Mouse (Mus musculus) heart, postnatal 10 days (tissue): ENCODE data around the gene Sprr2a3. TPM values are rescaled to one million over a fixed set of nuclear protein-coding genes. Genes with fewer than 3 reads are reported as not detected.
"Not testable (repeated sequence)": the region's sequence is repeated elsewhere in the genome, so short reads cannot be mapped to it uniquely, and the experiment has no call there.

Source experiments
- DNase-seq, 2 experiments: peaks; one replicate each; pipeline ENCODE4 v3.0.0; 2021
- intact Hi-C: fragments of 180-260 bp; cut with DNase I; formaldehyde crosslinking; loops from one replicate; pipeline ENCODE4 v1.15.1; 2025
- total RNA-seq, 2 experiments: library from RNA; stranded (reverse); gene quantifications; 2 replicates each; pipeline ENCODE4 v1.2.3; 2021

The Sprr2a3 gene
- not detected for total RNA-seq

DNA sequence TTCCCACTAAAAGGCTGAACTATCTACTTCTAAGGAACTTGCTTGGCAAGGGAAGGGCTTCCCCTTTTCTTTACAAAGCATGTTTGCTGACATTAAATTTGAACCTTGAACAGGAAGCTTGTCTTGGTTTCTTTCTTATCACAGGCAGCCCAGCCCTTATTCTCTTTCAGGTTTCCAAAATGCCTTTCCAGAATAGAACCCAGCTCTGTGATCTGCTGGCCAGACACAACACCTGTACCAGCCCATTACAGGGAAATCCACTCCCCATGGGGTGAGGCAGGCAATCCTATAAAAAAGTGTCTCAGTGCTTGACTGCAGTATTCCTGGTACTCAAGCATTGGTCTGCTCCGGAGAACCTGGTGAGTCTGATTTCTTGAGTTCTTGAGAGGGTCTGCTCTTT lies at the start of gene Sprr2a3:
Sprr2a3 (plus strand) TSS at position 317 of the 400 bp plus-strand sequence.
- intact Hi-C loops, DNase-seq: not testable (repeated sequence)

DNA sequence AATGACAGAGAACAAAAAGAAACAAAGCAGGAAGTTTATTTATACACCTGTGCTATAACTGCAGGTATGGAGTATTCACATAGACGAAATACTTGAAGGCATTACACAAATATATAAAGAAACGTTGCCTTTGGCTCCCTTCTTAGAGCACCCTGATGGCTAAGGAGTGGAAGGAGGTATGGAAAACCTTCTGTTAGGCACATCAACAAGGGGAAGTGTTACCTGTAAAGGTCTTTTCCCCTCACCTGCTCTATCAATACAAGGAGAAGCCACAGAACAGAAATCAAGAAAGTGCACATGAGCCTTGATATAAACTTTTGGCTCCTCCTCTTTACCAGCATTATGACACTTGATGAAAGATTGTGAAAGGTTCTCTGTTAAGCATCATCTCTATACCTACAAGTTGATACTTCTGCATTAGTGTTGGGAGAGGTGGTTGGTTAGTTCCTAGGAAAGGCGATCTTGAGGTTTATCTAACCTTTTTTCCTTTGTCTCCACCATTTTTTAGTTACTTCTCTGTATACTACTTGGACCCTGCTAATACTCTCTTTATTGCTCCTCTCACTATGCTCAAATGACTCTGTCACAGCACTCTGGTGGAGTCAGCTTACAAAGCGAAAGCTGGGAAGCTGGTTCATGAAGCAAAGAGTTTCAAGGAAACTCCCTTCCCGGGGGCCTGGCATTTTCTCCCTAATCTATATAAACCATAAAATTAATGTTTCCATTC lies 48.6 kb upstream of the Sprr2a3 start:
- DNase-seq, intact Hi-C loops: not testable (repeated sequence)

DNA sequence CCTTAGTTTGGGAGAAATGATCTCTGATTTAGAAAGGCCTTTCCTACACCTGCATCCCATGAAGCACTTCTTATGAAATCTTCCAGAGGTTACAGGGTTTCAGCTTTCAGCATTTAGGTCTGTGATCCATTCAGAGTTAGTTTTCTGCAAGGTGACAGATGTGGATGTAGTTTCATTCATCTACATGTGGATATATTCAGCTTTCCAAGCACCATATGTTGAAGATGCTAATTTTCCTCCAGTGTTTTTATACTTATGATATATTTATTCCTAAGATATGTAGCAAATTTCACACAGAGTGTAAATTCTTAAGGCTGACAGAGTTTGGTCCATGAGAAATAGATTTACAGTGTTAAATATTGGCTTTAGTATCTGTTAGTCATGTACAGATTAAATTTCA lies 46.5 kb upstream of the Sprr2a3 start:
- intact Hi-C loops, DNase-seq: not testable (repeated sequence)

DNA sequence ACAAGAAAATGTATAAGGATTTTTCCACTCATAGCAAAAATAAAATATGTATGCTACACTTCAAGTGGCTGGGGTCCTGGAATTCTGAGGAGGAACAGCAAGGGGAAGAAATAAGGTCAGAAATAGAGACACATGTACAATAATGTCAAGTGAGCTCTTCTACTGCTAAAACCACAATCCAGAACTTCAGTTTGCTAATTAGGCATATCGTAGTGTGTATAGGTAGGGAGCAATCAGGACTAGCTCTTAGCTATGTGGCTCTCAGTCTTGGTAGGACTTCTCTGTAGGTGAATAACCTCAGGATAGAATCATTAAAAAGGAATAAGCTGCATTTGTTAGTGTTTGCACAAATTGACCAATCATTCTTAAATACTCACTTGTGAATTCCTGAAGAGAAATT lies 46.0 kb upstream of the Sprr2a3 start:
- DNase-seq, intact Hi-C loops: not testable (repeated sequence)

DNA sequence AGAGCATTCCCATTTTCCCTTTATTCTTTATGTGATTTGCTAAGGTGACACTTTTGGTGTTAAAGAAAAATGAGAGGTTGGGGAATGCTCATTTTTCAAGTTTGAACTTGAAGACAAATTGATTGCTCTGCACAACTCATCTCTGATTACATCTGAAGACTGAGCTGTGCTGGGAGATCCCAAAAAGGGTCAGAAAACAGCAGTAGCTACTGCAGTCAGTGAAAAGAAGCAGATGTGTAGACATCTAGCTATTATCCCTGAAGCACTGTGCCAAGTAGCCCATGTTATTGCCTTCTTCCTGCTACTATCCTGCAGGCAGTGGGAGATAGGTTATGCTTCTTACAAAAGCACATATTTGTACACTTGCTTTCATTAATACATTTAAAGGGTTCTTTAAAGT lies 40.4 kb upstream of the Sprr2a3 start:
- DNase-seq, intact Hi-C loops: not testable (repeated sequence)

DNA sequence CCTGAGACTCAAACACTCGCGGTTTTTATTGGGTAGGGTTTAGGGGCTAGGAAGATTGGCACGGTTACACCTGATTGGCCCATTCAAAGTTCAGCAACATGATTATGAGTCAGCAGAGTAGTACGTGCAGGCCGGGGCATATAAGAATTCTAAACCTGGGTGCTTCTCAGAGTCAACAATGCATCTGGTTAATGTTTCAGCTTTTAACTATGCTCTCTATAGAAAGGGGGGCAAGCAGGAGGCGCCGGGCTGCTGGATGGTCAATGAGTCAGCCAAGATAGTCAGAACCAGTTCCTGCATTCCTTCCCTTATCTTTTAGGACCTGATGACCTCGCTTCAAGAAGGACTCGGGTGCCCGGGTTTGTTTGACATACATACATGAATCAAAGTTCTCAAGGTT lies 39.0 kb upstream of the Sprr2a3 start:
- intact Hi-C loops, DNase-seq: not testable (repeated sequence)

DNA sequence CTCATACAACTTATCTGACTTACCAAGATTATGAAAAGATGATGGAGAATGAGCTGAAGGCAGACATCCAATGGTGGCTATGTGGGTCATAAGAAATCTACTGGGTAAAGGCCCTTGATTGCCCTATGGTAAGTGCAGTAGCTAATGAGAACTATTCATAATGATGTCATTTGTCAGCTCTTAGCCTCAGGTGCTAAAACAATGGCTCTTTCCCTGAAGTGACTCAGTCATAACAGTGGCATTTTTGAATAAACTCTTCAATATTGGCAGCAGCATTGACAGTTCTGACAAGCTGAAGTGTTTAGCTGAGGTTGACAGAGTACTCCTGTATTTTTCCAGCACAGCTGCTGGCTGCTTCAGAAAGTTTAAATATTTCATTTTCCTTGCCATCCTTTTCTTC lies 36.7 kb upstream of the Sprr2a3 start:
- intact Hi-C loops = not testable (repeated sequence)

DNA sequence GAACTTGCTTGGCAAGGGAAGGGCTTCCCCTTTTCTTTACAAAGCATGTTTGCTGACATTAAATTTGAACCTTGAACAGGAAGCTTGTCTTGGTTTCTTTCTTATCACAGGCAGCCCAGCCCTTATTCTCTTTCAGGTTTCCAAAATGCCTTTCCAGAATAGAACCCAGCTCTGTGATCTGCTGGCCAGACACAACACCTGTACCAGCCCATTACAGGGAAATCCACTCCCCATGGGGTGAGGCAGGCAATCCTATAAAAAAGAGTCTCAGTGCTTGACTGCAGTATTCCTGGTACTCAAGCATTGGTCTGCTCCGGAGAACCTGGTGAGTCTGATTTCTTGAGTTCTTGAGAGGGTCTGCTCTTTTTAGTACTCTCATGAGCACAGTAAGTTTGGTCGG lies 34.8 kb upstream of the Sprr2a3 start:
- intact Hi-C loops = not testable (repeated sequence)

More for the DNA sequence above, 36.7 kb upstream of the Sprr2a3 start:
- not testable (repeated sequence) for DNase-seq

DNA sequence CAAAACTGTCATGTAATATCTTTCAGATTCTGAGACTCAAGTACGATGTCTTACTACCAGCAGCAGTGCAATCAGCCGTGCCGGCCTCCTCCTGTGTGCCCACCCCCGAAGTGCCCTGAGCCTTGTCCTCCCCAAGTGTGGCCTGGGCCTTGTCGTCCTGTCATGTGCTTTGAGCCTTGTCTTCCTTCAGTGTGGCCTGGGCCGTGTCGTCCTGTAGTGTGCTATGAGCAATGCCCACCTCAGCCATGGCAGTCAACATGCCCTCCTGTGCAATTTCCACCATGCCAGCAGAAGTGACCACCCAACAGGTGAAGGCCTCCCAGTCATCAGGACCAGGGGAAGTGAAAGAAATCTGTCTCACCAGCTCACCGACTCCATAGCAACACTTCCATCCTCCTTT lies 31.4 kb upstream of the Sprr2a3 start:
- DNase-seq, intact Hi-C loops: not testable (repeated sequence)

More for the DNA sequence above, 34.8 kb upstream of the Sprr2a3 start:
- not testable (repeated sequence) for DNase-seq

DNA sequence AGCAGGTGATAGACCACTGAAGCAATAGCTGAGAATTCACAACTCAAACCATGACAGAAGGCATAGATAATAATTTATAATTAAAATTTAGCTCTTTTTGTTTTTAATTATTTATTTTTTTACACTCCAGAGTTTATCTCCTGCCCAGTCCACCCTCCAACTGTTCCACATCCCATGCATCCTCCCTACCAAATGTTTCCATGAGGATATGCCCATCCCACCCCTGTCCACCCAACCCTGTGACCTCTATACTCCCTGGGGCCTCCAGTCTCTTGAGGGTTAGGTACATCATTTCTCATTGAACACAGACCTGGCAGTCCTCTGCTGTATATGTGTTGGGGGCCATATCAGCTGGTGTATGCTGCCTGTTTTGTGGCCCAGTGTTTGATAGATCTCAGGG lies 26.7 kb upstream of the Sprr2a3 start:
- DNase-seq, intact Hi-C loops: not testable (repeated sequence)

DNA sequence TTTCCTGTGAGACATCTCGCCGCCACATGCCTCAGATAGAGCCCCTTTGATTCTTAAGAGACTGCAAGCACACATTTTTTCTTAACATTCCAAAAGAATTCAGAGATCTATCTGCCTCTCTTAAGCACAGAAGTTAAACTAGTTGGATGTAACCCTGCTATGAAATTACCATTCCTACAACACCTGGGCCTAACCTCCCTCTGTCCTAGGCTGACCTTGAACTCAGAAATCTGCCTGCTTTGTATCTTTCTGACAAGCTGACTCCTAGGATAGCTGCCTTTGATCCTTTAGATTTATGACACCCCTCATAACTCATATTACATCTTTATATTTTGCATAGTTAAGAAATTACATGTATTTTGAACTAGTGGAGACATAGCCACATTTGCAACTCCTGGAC lies 21.8 kb upstream of the Sprr2a3 start:
- intact Hi-C loops = not testable (repeated sequence)

DNA sequence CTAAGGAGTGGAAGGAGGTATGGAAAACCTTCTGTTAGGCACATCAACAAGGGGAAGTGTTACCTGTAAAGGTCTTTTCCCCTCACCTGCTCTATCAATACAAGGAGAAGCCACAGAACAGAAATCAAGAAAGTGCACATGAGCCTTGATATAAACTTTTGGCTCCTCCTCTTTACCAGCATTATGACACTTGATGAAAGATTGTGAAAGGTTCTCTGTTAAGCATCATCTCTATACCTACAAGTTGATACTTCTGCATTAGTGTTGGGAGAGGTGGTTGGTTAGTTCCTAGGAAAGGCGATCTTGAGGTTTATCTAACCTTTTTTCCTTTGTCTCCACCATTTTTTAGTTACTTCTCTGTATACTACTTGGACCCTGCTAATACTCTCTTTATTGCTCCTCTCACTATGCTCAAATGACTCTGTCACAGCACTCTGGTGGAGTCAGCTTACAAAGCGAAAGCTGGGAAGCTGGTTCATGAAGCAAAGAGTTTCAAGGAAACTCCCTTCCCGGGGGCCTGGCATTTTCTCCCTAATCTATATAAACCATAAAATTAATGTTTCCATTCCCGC lies 13.7 kb upstream of the Sprr2a3 start:
- not testable (repeated sequence) for DNase-seq

More for the DNA sequence above, 21.8 kb upstream of the Sprr2a3 start:
- DNase-seq = not testable (repeated sequence)

DNA sequence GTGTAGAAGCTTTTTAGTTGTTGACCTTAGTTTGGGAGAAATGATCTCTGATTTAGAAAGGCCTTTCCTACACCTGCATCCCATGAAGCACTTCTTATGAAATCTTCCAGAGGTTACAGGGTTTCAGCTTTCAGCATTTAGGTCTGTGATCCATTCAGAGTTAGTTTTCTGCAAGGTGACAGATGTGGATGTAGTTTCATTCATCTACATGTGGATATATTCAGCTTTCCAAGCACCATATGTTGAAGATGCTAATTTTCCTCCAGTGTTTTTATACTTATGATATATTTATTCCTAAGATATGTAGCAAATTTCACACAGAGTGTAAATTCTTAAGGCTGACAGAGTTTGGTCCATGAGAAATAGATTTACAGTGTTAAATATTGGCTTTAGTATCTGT lies 11.7 kb upstream of the Sprr2a3 start:
- intact Hi-C loops, DNase-seq: not testable (repeated sequence)

More for the DNA sequence above, 13.7 kb upstream of the Sprr2a3 start:
- intact Hi-C loops = not testable (repeated sequence)

DNA sequence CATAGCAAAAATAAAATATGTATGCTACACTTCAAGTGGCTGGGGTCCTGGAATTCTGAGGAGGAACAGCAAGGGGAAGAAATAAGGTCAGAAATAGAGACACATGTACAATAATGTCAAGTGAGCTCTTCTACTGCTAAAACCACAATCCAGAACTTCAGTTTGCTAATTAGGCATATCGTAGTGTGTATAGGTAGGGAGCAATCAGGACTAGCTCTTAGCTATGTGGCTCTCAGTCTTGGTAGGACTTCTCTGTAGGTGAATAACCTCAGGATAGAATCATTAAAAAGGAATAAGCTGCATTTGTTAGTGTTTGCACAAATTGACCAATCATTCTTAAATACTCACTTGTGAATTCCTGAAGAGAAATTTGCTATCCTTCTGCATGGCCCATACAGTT lies 11.2 kb upstream of the Sprr2a3 start:
- intact Hi-C loops, DNase-seq: not testable (repeated sequence)

DNA sequence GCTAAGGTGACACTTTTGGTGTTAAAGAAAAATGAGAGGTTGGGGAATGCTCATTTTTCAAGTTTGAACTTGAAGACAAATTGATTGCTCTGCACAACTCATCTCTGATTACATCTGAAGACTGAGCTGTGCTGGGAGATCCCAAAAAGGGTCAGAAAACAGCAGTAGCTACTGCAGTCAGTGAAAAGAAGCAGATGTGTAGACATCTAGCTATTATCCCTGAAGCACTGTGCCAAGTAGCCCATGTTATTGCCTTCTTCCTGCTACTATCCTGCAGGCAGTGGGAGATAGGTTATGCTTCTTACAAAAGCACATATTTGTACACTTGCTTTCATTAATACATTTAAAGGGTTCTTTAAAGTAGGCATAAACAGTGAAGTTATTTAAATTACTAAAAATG lies 5.6 kb upstream of the Sprr2a3 start:
- intact Hi-C loops, DNase-seq: not testable (repeated sequence)

DNA sequence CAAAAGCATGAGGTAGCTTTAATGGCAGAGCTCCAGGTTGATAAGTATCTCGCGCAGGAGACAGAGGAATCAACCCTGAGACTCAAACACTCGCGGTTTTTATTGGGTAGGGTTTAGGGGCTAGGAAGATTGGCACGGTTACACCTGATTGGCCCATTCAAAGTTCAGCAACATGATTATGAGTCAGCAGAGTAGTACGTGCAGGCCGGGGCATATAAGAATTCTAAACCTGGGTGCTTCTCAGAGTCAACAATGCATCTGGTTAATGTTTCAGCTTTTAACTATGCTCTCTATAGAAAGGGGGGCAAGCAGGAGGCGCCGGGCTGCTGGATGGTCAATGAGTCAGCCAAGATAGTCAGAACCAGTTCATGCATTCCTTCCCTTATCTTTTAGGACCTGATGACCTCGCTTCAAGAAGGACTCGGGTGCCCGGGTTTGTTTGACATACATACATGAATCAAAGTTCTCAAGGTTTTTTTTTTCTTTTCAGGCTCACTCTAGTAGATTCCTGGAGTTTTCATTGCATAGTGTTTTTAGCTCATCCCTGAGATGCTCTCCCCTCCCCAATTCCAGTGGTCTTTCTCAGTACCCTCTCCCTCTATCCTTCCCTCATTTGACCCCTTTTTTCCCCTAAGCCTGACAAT lies 4.1 kb upstream of the Sprr2a3 start:
- intact Hi-C loops = not testable (repeated sequence)

DNA sequence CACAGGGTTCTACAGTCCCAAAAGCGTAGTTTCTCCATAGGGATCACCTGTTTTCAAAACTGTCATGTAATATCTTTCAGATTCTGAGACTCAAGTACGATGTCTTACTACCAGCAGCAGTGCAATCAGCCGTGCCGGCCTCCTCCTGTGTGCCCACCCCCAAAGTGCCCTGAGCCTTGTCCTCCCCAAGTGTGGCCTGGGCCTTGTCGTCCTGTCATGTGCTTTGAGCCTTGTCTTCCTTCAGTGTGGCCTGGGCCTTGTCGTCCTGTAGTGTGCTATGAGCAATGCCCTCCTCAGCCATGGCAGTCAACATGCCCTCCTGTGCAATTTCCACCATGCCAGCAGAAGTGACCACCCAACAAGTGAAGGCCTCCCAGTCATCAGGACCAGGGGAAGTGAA lies 3.3 kb downstream of the Sprr2a3 start:
- DNase-seq, intact Hi-C loops: not testable (repeated sequence)

More for the DNA sequence above, 4.1 kb upstream of the Sprr2a3 start:
- DNase-seq = not testable (repeated sequence)

DNA sequence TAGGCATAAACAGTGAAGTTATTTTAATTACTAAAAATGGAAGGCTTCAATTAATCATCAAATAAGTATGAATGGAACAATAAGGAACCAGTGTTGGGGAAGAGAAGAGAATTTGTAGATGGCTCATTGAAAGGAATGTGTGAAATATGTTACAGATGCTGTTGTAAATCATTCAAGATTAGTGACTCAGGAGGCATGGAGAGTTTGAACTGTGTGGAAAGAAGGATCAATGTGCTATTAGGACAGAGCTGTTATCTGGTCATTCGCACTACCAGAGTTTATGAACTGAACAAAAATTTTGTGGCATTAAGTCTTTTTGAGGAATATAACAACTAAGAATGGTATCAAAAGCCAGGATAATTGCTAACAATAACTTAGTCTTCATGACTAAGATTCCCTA lies 22.2 kb downstream of the Sprr2a3 start:
- no peak for DNase-seq
- intact Hi-C loops = no loop called here

DNA sequence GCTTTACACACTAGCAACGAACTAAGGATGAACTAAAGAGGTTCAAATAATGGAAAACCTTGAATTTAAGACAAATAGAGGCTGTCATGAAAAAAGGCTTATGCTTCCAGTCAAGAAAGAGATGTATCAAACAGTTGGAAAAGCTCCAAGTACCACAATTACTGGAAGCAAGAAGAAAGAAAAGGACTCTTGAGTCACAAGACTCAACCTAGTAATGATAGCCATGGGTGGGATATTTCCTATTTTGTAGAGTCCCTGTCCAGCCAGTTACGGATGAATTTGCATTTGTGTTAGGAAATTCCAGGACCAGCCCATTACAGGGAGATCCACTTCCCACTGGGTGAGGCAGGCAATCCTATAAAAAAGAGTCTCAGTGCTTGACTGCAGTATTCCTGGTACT lies 31.1 kb downstream of the Sprr2a3 start, which contains the start of gene Sprr2b:
Sprr2b (plus strand) TSS at position 301 of the 400 bp plus-strand sequence.
- DNase-seq = no peak
- intact Hi-C loops = no loop called here

DNA sequence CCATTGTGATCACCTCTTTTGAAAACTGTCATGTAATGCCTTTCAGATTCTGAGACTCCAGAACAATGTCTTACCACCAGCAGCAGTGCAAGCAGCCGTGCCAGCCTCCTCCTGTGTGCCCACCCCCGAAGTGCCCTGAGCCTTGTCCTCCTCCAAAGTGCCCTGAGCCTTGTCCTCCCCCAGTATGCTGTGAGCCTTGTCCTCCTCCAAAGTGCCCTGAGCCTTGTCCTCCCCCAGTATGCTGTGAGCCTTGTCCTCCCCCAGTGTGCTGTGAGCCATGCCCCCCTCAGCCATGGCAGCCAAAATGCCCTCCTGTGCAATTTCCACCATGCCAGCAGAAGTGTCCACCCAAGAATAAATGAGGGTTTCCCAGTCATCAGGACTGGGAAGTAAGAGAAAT lies 32.2 kb downstream of the Sprr2a3 start:
- DNase-seq = no peak
- intact Hi-C loops = no loop called here

DNA sequence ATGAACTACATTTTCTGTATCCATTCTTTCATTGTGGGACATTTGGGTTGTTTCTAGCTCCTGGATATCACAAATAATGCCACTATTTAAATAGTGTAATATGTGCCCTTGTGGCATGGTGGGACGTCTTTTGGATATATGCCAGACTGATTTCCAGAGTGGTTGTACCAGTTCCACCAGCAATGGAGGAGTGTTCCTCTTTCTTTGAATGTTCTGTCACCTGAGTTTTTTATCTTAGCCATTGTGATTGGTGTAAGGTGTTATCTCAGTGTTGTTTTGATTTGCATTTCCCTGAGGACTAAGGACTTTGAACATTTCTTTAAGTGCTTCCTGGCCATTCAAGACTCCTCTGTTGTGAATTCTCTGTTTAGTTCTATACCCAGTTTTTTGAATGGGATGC lies 51.1 kb downstream of the Sprr2a3 start:
- DNase-seq = no peak
- intact Hi-C loops = no loop called here
